Mouse (Mus musculus) embryo, embryonic 10 days (tissue): ENCODE results near the gene Csk.
A peak's percentile ranks its signal among the peaks of the same experiment; 100 is the strongest.

ENCODE experiments used
- DNase-seq: peaks from one replicate; pipeline ENCODE4 v3.0.0-alpha.2; 2015; ENCODE audit warnings: low spot score

The Csk gene

GRCm38 (mm10) chr9:57602098-57602497 is 51.3 kb downstream of the Csk start:
- DNase-seq, result no peak

DNA sequence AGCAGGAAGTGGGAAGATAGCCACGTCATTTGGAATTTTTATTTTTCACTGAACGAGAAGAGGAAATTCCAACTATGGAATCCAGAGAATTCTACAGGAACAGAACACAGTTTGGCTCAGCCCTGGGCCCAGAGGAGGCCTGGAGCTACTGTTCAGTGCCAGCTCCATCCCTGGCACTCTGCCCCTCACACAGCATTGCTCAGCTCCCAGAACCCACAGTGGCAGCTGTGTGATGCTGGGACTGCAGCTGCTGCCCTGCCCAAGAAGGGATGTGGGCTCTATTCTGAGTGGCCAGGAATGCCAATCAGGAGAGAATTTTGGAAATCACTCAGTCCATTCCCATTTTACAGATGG is 52.1 kb downstream of the Csk start:
- no peak for DNase-seq

DNA sequence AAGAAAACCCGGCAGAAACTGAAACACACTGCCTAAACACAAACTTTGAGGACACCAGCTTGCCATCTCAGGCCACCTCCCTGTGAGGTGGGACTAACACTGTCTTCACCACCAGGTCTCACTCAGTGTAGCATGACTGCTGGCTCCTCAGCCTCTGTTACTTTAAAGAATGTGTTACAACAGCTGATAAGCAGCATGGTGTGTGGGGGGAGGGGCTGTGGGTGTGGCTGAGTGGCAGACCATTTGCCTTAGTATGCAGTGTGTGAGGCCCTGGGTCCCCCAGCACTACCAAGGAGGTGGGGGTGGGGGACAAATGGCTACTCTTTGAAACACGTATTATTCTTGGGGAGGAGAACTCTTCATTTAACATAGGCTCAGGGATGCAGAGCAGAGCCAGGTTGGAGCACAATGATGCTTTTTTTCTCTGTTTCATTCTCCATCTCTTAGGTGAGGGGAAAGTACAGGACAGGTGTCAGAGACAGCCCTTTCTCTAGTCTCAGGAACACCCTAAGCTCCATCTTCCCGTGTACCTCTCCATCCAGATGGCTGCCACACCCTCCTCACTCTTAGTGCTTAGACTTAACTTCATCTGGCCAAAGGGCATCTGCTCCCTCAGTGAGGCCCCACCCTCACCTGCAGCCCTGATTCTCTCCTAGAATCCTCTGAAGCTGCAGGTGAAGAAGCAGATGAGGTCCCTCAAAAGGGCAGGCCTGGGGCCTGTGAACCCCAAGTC is 52.6 kb downstream of the Csk start:
- peak; percentile 62 for DNase-seq

GRCm38 (mm10) chr9:57598851-57599563 is 54.4 kb downstream of the Csk start:
- DNase-seq, result peak; percentile 53

DNA sequence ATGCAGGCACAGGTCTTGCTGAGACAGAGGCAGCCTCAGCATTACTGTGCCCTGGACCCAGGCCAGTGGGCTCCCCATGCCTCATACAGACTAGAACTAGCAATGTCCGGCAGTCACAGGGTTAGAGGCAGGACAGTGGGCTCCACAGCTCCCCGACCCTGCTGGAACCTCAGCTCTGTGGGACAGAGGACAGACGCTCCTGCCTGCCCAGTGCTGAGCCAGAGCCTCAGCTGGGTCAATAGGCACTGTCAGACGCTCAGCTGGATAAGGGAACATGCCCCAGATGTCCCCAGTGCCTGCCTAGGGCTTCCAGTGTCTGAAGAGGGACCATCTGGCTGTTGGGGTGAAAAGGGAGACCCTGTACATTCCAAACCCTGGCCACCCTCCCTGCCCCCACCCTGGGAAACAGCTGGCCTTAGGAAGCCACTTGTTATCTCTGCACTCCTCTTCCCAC is 55.5 kb downstream of the Csk start:
- peak; percentile 38 for DNase-seq

DNA sequence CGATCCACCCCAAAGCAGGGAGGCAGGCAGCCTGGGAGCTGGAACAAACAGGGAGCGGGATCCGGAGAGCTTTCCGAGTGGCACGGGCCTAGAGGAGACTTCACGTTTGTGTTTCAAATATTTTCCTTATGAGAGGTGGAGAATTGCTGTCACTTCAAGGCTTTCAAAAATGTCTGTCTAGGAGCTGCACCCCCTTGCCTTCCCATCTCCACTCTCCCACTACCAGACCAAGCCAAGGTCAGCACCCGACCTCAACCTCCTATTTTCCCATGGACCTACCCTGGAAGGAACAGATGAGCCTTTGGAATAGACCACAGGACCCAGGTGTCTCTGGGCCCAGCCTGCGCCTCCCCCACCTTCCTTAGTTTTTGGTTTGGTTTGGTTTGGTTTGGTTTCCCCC is 56.2 kb downstream of the Csk start:
- DNase-seq, result no peak

- DNase-seq, result no peak
These were observed 59.3 kb downstream of the Csk start for GRCm38 (mm10) chr9:57594174-57594509.

DNA sequence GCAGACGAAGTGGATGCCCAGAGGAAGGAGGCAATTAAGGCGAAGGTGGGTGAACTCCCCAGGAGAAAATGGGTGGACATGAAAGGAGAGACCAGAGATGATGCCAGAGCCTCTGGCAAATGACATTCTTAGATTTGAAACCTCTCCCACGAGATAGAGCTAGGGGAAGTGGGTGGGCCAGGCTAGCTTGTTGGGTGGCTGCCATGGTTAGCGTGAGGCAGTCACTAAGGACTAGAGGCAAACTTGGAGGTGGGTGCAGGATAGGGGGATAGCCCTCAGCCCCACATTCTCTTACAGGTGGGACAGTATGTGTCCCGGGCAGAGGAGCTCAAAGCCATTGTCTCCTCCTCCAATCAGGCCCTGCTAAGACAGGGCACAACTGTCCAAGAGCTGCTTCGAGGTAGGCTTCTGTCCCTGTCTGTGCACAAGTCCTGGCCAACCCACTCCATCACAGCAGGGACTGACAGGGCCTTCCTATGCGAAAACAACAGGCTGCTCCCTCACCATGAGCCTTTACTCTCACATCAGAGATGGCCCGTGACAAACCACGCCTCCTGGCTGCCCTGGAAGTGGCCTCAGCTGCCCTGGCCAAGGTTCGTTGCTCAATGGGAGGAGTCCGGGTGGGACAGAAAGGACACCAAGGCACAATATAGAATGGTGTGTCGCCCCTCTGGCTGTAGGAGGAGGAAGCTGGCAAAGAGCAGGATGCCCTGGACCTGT is 59.8 kb downstream of the Csk start:
- DNase-seq, result peak; percentile 69

DNA sequence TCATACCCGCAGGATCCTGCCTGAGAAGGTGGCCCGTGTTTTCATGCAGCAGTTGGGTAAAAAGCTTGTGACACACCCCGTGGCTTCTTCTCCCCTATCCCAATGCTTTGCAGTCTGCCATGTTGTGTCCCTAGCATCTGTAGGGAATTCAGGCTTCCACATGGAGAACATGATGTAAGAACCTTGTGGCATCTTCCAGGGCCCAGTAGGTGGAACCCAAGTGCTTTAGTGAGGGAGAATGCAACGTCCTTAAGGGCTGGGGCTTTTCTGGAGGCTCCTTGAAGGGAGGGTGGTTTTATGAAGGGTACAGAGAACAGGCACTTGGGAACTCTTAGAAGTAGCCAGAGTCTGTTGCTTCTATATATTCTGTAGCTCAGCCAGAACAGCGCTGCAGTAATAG is 62.7 kb downstream of the Csk start:
- DNase-seq, result peak; percentile 32

DNA sequence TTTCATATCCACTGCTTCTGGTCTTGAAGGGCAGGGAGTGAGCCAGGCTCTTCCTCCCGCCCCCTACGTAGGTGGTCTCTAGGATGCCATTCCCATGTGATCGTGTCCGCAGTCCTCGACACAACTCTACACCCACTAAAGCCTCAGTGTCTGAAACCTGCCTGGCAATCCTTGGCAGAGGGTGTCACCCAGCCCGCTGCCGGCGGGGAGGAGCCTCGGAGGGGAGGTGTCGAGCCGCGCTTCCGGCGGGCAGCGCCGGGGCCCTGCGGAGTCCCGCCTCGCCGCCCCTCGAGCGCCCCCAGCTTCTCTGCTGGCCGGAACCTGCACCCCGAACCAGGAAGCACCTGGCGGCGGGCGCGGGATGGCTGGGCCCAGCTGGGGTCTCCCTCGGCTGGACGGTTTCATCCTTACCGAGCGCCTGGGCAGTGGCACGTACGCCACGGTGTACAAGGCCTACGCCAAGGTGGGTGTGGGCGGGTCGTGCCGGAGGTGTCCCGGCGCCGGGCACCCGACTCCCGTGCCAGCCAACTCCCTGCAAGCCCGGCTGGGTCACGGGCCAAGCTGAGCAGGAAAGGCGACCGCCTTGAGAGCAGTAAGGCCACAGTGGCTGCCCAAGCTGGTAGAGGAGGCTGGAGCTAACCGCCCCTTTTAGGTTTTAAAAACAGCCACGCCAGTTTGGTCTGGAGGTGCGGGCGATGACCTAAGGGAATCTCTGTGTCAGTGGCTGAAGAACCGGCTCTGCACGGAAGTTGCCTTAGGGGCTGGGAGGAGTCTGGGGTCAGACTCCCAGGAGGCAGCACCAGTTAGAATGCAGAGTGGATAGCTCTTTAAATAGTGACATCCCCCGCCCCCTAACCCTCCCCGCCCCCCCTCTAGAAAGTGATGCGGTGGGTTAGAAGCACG is 64.0 kb downstream of the Csk start, which contains the start of gene Ulk3:
Gene Ulk3 (plus strand): TSS at position 229 of the 903 bp plus-strand sequence.
- peak; percentile 82 for DNase-seq

- DNase-seq, result no peak
These were observed 68.4 kb downstream of the Csk start for GRCm38 (mm10) chr9:57584991-57585390.

DNA sequence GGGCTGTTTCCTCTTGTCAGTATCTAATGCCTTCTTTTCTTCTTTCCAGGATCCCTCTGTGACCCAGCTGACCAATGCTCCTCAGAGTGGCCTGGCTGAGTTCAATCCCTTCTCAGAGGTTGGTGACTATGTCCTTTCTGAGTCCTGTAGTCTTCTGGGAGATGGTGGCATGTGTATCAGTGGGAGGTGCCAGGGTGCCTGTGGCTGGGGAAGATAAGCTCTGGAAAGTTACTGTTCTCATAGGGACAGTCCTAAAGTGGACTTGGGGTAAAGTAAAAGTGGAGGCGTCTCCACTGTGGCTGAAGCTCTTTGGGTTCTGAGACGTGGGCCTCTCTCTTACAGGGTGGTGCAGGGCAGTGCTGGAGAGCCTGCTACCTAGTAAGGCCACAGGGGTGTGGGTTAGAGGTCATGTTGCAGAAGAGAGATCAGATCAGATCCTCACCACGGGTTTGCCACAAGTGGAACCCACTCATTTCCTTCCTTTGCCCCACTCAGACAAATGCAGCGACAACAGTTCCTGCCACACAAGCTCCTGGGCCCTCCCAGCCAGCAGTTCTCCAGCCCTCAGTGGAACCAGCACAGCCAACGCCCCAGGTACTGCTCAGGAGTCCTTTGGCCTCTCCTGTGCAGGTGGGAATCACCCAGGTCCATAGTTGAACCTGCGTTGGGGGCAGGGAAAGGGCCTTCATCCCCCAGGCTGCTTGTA is 76.1 kb downstream of the Csk start:
- DNase-seq, result no peak
